Mouse (Mus musculus) neural tube, embryonic 12.5 days (tissue): ENCODE data around the gene Kdelr1. TPM values are rescaled to one million over a fixed set of nuclear protein-coding genes. Genes with fewer than 3 reads are reported as not detected.

ENCODE experiments used
- ATAC-seq: fragments of 200-750 bp; cut with Nextera tagmentation; 2 replicates; pipeline ENCODE4 v1.8.0; 2017; ENCODE audit warnings: low read depth, mild to moderate bottlenecking, moderate TSS enrichment, moderate library complexity; ENCODE audit not compliant: low FRiP score
- H3K27ac ChIP-seq: fragments of 300-500 bp; sonication (generic); 2 replicates; pipeline ENCODE4 v1.5.1; 2016
- H3K27me3 ChIP-seq: fragments of 300-500 bp; sonication (generic); replicated peaks from 2 replicates; pipeline ENCODE4 v1.6.1; 2016; ENCODE audit warnings: mild to moderate bottlenecking
- H3K36me3 ChIP-seq: fragments of 300-500 bp; sonication (generic); 2 replicates; pipeline ENCODE4 v1.6.1; 2016; ENCODE audit warnings: mild to moderate bottlenecking
- H3K4me1 ChIP-seq: fragments of 300-500 bp; sonication (generic); 2 replicates; pipeline ENCODE4 v1.6.1; 2016
- H3K4me2 ChIP-seq: fragments of 300-500 bp; sonication (generic); replicated peaks from 2 replicates; pipeline ENCODE4 v1.6.1; 2016; ENCODE audit warnings: mild to moderate bottlenecking
- H3K4me3 ChIP-seq: fragments of 300-500 bp; sonication (generic); 2 replicates; pipeline ENCODE4 v1.5.1; 2016
- H3K9ac ChIP-seq: fragments of 300-500 bp; sonication (generic); 2 replicates; pipeline ENCODE4 v1.6.1; 2016; ENCODE audit warnings: mild to moderate bottlenecking
- H3K9me3 ChIP-seq: fragments of 300-500 bp; sonication (generic); 2 replicates; pipeline ENCODE4 v1.6.1; 2016; ENCODE audit warnings: mild to moderate bottlenecking
- WGBS: fragments of 180-500 bp; shearing (Covaris S2); methylation state at CpG from one replicate; pipeline ENCODE4 v1.1.7; 2016; 5-methylcytosine and 5-hydroxymethylcytosine counted together
- polyA plus RNA-seq: library from polyadenylated mRNA; unstranded; fragments of >200 nt; fragmentation: Nextera tagmentation; extraction: Ambion mirVana; gene quantifications from 2 replicates; pipeline ENCODE4 v1.2.1, GENCODE M21; 2016

Gene Kdelr1
- 41.8 and 54.4 TPM in 2 replicates for polyA plus RNA-seq

- peaks cover 27% of the 10 kb centered on the region for H3K36me3 ChIP-seq
- ATAC-seq = peak; percentile 53
- peak within 1 kb of the TSS; percentile 88 for H3K4me2 ChIP-seq
- peaks cover 53% of the 10 kb centered on the region for H3K4me1 ChIP-seq
- peaks cover 45% of the 10 kb centered on the region for H3K27me3 ChIP-seq
- peak within 1 kb of the TSS; percentile 29 for H3K27ac ChIP-seq
- H3K9ac ChIP-seq = peak within 1 kb of the TSS; percentile 89
- no peaks in the 10 kb centered on the region for H3K9me3 ChIP-seq
- H3K4me3 ChIP-seq = peak within 1 kb of the TSS; percentile 65
- under 1% methylated on average over 18 of the region's 18 CpGs for WGBS
These were observed at the start of gene Kdelr1 for GRCm38 (mm10) chr7:45872624-45873023. TSS of gene Kdelr1 (plus strand) at chr7:45872772.

DNA sequence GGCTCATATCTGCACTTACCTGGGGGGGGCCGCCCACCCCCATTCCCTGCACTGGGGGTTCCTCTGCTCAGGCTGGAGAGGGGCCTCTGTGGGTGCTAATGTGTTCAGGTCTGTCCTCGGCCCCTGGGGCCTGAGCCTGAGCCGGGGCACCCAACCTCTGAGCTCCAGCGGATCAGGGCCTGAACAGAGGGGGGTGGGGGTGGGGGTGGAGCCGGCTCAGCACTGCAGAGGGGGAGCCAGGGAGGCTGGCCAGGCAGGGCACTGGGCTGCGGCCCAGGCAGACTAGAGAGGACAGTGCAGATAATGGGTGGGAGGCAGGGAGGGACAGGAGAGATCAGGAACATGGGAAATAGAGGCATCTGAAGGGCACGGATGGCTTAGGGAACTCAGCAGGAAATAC, 48.0 kb upstream of the Kdelr1 start, which contains the start of gene Kcnj14:
Gene Kcnj14 (minus strand): TSS at position 185 of the 400 bp plus-strand sequence.
- Histone ChIP-seq H3K4me3 (no peak within 1 kb of the TSS), H3K36me3 (peaks cover 57% of the 10 kb centered on the region), H3K4me2 (no peak within 1 kb of the TSS), H3K9ac (no peak within 1 kb of the TSS), H3K4me1 (peaks cover 2% of the 10 kb centered on the region), H3K27me3 (peaks cover 5% of the 10 kb centered on the region), H3K27ac (no peak within 1 kb of the TSS), H3K9me3 (no peaks in the 10 kb centered on the region)
- 79% methylated on average over 7 of the region's 7 CpGs for WGBS
- no peak for ATAC-seq

GRCm38 (mm10) chr7:45826631-45827030, 45.9 kb upstream of the Kdelr1 start:
- peaks cover 57% of the 10 kb centered on the region for H3K36me3 ChIP-seq
- ATAC-seq = no peak
- 91% methylated on average over 7 of the region's 7 CpGs for WGBS

GRCm38 (mm10) chr7:45830427-45831127, 42.0 kb upstream of the Kdelr1 start, which contains the start of gene Grwd1:
TSS of gene Grwd1 (minus strand) at chr7:45830944.
- ATAC-seq = peak; percentile 89
- H3K36me3 ChIP-seq = peaks cover 32% of the 10 kb centered on the region
- peak within 1 kb of the TSS; percentile 56 for H3K9ac ChIP-seq
- H3K9me3 ChIP-seq = no peaks in the 10 kb centered on the region
- peak within 1 kb of the TSS; percentile 81 for H3K4me3 ChIP-seq
- under 1% methylated on average over 35 of the region's 35 CpGs for whole genome bisulfite sequencing
- peaks cover 27% of the 10 kb centered on the region for H3K4me1 ChIP-seq
- H3K27ac ChIP-seq = 0 out of 2 replicates have a peak within 1 kb of the TSS, but pooled peaks have one; percentile 17
- H3K4me2 ChIP-seq = peak within 1 kb of the TSS; percentile 84
- peaks cover 44% of the 10 kb centered on the region for H3K27me3 ChIP-seq

More at GRCm38 (mm10) chr7:45826631-45827030, 45.9 kb upstream of the Kdelr1 start:
- no peak overlapping the region for H3K27ac ChIP-seq
- no peak overlapping the region for H3K4me2 ChIP-seq
- H3K4me1 ChIP-seq = peaks cover 8% of the 10 kb centered on the region
- H3K4me3 ChIP-seq = no peak overlapping the region
- peaks cover 4% of the 10 kb centered on the region for H3K27me3 ChIP-seq
- H3K9ac ChIP-seq = no peak overlapping the region
- H3K9me3 ChIP-seq = no peaks in the 10 kb centered on the region

- Histone ChIP-seq H3K27ac (0 out of 2 replicates have a peak overlapping the region, but pooled peaks have one; percentile 17), H3K4me3 (peak overlapping the region; percentile 81), H3K27me3 (peaks cover 47% of the 10 kb centered on the region), H3K9ac (no peak overlapping the region), H3K36me3 (peaks cover 27% of the 10 kb centered on the region), H3K4me1 (peaks cover 27% of the 10 kb centered on the region), H3K4me2 (peak overlapping the region; percentile 84), H3K9me3 (no peaks in the 10 kb centered on the region)
- 14% methylated on average over 5 of the region's 5 CpGs for WGBS
- peak; percentile 46 for ATAC-seq
These were observed 41.4 kb upstream of the Kdelr1 start for GRCm38 (mm10) chr7:45831128-45831525.

DNA sequence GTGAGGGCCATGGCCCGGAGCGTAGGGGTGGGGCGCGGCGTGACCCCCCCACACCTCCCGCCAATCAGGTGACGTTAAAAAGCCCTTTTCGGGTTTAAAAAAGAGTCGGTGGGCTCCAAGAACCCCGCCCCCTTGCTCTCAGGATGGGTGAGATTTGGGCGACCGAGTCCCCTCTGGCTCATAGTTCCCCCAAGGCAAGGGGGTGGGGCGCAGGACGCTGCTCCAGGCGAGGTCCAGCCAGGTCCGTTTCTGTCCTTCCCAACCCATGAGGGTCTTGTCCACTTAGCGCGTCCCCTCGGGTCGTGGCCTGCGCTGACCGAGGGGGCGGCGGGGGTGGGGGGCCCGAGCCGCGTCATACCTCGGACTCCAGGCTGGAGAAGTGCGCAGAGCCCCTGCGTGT, 40.1 kb upstream of the Kdelr1 start:
- Histone ChIP-seq H3K4me1 (peaks cover 27% of the 10 kb centered on the region), H3K27ac (no peak overlapping the region), H3K27me3 (peaks cover 51% of the 10 kb centered on the region), H3K9ac (no peak overlapping the region), H3K4me3 (peak overlapping the region; percentile 35), H3K36me3 (peaks cover 14% of the 10 kb centered on the region), H3K4me2 (peak overlapping the region; percentile 56), H3K9me3 (no peaks in the 10 kb centered on the region)
- 9% methylated on average over 30 of the region's 30 CpGs for WGBS
- no peak for ATAC-seq

GRCm38 (mm10) chr7:45833148-45833790, 39.3 kb upstream of the Kdelr1 start:
- ATAC-seq = no peak
- peak overlapping the region; percentile 40 for H3K9ac ChIP-seq
- no peaks in the 10 kb centered on the region for H3K9me3 ChIP-seq
- H3K4me1 ChIP-seq = peaks cover 27% of the 10 kb centered on the region
- 2% methylated on average over 84 of the region's 86 CpGs for WGBS
- H3K27me3 ChIP-seq = peaks cover 51% of the 10 kb centered on the region
- H3K36me3 ChIP-seq = peaks cover 6% of the 10 kb centered on the region; the same call in 1 of the 2 replicates
- H3K4me3 ChIP-seq = peak overlapping the region; percentile 35
- peak overlapping the region; percentile 56 for H3K4me2 ChIP-seq
- H3K27ac ChIP-seq = no peak overlapping the region

DNA sequence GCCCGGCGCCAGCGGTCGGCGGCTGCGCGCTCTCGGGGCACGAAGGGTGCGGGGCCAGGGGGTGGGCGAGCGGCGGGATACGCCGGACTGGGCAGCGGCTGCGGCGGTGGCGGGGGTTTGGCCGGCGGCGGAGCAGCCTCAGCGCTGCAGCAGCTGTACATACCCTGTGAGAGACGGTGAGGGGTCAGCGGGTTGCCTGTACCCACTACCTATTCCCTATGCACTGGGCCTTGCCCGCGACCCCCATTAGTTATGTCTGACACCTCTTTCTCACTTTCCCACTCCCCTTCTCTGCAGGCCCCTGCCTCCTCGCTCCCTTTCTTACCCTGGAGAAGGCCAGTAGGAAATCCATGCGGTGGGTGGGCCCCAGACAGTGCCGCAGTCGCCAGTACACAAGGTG, 38.6 kb upstream of the Kdelr1 start:
- no peak overlapping the region for H3K27ac ChIP-seq
- 4% methylated on average over 23 of the region's 31 CpGs for WGBS
- peaks cover 51% of the 10 kb centered on the region for H3K27me3 ChIP-seq
- H3K9me3 ChIP-seq = no peaks in the 10 kb centered on the region
- ATAC-seq = no peak
- H3K36me3 ChIP-seq = no peaks in the 10 kb centered on the region
- peak overlapping the region; percentile 56 for H3K4me2 ChIP-seq
- 0 out of 2 replicates have a peak overlapping the region, but pooled peaks have one; percentile 40 for H3K9ac ChIP-seq
- H3K4me3 ChIP-seq = peak overlapping the region; percentile 35
- H3K4me1 ChIP-seq = peaks cover 27% of the 10 kb centered on the region

DNA sequence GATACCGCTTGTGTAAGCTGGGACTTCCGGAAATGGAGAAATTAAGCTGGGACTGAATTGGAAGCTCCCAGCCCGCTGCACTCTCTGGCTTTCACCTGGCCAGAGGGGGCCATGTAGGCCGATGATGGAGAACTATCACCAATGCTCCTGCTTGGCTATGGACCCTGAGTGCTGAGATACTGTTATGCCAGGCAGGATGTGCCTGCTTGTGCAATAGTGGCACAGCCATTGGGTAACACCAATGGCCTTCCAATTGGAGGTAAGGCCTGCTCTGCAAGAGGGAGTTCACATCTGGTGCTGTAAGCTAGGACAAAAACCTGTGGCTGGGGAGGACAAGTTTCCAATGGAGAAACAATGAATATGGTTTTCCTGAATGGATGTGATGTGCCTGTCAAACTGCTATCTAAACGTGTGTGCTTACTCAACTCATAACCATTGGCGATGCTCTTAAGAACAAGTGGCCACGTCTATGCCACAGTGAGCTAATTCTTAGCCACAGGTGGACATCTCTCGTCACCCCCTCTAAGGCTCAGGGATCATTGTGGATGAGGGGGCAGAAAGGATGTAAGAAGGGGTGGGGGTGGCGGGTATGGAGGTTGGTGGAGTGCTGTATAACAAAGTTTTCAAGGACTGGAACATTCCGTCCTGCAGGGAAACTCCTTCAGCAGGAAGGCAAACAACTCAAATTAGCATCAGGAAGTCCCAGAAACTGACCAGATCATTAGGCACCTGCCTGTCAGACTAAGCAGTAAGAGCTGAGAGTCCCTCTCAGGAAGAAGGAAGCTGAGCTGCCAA, 29.4 kb upstream of the Kdelr1 start:
- 89% methylated on average over 10 of the region's 10 CpGs for WGBS
- no peak overlapping the region for H3K27ac ChIP-seq
- no peak for ATAC-seq
- no peaks in the 10 kb centered on the region; the same call in 1 of the 2 replicates for H3K27me3 ChIP-seq
- no peak overlapping the region for H3K4me2 ChIP-seq
- no peaks in the 10 kb centered on the region for H3K9me3 ChIP-seq
- H3K36me3 ChIP-seq = no peaks in the 10 kb centered on the region
- H3K9ac ChIP-seq = no peak overlapping the region
- H3K4me3 ChIP-seq = no peak overlapping the region
- no peaks in the 10 kb centered on the region for H3K4me1 ChIP-seq

GRCm38 (mm10) chr7:45848447-45849027, 24.0 kb upstream of the Kdelr1 start:
- H3K36me3 ChIP-seq = no peaks in the 10 kb centered on the region
- WGBS = 20% methylated on average over 6 of the region's 6 CpGs
- no peaks in the 10 kb centered on the region for H3K4me1 ChIP-seq
- 0 out of 2 replicates have a peak, but pooled peaks cover 4% of the 10 kb centered on the region for H3K27me3 ChIP-seq
- no peak overlapping the region for H3K4me2 ChIP-seq
- no peak overlapping the region for H3K9ac ChIP-seq
- no peak overlapping the region for H3K27ac ChIP-seq
- no peak overlapping the region for H3K4me3 ChIP-seq
- ATAC-seq = no peak
- no peaks in the 10 kb centered on the region for H3K9me3 ChIP-seq

GRCm38 (mm10) chr7:45850661-45851060, 21.9 kb upstream of the Kdelr1 start:
- H3K4me1 ChIP-seq = no peaks in the 10 kb centered on the region
- H3K9me3 ChIP-seq = no peaks in the 10 kb centered on the region
- no peak overlapping the region for H3K9ac ChIP-seq
- peaks cover 11% of the 10 kb centered on the region; the same call in 1 of the 2 replicates for H3K27me3 ChIP-seq
- no peak overlapping the region for H3K4me3 ChIP-seq
- H3K4me2 ChIP-seq = no peak overlapping the region
- 73% methylated on average over 3 of the region's 3 CpGs for WGBS
- H3K36me3 ChIP-seq = no peaks in the 10 kb centered on the region
- no peak overlapping the region for H3K27ac ChIP-seq
- no peak for ATAC-seq
